Mouse (Mus musculus): Measurements from ENCODE around the gene Lingo3. TPM values are rescaled to one million over a fixed set of nuclear protein-coding genes. Genes with fewer than 3 reads are reported as not detected.
"Not testable (repeated sequence)": the region's sequence is repeated elsewhere in the genome, so short reads cannot be mapped to it uniquely, and the experiment has no call there.

The Lingo3 gene
- polyA plus RNA-seq, 1 experiment from 2014 or later: 0.79 TPM

DNA sequence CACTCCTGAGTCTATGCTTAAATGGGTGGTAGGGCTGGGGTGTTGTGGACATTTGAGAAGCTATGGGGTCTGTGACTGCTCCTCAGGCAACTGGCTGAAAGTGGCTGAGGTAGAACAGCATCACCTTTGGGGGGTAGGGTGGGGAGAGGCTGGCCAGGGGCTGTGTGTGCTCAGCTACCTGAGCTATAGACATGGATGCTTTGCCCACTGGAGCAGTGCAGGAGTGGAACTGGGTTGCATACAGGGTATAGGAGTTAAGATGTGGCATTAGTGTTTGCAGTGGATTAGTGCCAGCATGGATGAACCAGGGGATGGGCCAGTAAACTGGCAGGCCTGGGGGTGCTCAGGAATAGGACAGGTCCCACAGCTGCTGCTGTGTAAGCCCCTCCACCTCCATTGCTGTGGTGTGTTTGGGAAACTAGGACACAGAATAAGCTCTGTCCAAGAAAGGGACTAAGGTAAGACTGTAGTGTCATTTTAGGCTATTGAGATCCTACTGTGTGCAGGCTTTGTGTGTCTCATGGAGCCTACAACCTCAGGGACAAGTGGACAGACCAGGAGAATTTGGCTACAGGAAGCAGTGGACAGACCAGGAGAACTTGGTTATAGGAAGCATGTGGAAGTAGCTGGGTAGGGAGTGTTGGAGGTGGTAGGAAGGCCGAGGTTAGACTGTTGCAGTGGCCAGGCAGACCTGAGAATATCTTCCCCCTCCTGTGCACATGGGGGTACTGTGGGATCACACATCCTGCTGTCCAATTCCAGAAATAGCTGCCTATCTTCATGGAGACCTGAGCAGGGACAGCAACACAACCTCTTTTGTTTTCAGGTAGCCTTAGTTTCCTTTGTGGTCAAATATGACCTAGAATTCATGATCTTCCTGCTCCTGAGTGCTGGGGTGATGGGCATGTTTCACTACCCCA lies 14.2 kb downstream of the Lingo3 start:
- Histone ChIP-seq H3K4me2 (no peak overlapping the region), H3K9ac (replicated peaks) (no peak overlapping the region), H3K27me3 (peaks cover 19% of the 10 kb centered on the region), H3K36me3 (peaks cover 27% of the 10 kb centered on the region), H3K9me3 (peaks cover 4% of the 10 kb centered on the region; the same call in 1 of the 2 replicates), H3K4me3 (replicated peaks) (peak overlapping the region; percentile 7; the same call in 1 of the 2 replicates), H3K4me1 (replicated peaks) (peaks cover 39% of the 10 kb centered on the region), H3K27ac (0 out of 2 replicates have a peak overlapping the region, but pooled peaks have one; percentile 12)
- ATAC-seq (ENCODE audit: insufficient number of reproducible peaks, insufficient read depth, low FRiP score, low TSS enrichment, low read depth): no peak
- 73% methylated on average over 1 of the region's 1 CpGs for WGBS

DNA sequence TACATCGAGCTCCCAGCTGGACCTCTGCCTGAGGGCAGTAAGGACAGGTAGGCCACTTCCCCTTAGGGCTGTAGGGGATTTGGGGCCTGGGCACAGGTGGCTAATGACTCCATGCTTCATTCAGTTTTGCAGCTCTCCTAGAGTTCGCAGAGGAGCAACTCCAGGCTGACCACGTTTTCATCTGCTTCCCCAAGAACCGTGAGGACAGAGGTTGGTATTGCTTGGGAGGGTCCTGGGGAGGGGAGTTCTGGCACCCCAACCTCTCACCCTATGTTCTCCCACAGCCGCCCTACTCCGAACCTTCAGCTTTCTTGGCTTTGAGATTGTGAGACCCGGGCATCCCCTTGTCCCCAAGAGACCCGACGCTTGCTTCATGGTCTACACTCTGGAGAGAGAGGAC lies 15.3 kb downstream of the Lingo3 start:
- ATAC-seq (ENCODE audit: insufficient number of reproducible peaks, insufficient read depth, low FRiP score, low TSS enrichment, low read depth); H3K9ac ChIP-seq (replicated peaks); H3K27me3 ChIP-seq; H3K27ac ChIP-seq; H3K9me3 ChIP-seq: not testable (repeated sequence)
- H3K4me3 ChIP-seq (replicated peaks): peak overlapping the region; percentile 77
- H3K4me2 ChIP-seq: peak overlapping the region; percentile 98
- peaks cover 38% of the 10 kb centered on the region for H3K4me1 ChIP-seq (replicated peaks)
- peaks cover 27% of the 10 kb centered on the region for H3K36me3 ChIP-seq
- WGBS: 84% methylated on average over 8 of the region's 9 CpGs

DNA sequence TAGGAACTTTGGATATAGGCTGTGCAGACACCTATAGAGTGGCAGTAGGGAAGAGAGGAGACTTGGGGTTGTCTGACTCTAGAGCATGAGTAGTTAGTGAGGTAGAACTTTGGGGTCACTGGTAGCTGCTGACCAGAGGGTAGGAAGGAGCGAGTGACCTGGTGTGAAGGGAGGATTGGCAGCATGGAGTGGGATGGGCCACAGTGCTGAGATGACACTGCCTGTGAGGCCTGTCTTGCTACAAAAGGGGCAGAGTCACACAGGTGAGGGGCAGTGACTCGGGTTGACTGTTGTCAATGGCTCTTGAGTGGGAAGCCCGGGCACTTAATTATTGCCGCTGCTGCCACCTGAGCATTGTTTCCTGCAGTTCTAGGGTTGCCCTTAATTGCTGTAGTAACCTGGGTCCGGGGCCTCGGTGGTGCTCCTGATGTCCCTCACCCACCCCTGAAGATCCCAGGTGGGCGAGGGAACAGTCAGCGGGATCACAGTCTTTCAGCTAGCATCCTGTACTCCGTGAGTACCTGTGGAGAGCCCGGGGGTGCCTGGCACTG lies 15.9 kb downstream of the Lingo3 start:
- H3K27me3 ChIP-seq: peaks cover 2% of the 10 kb centered on the region
- WGBS: 76% methylated on average over 10 of the region's 10 CpGs
- peak overlapping the region; percentile 98 for H3K4me2 ChIP-seq
- H3K9me3 ChIP-seq: no peaks in the 10 kb centered on the region
- H3K4me3 ChIP-seq (replicated peaks): peak overlapping the region; percentile 77
- no peak overlapping the region for H3K27ac ChIP-seq
- H3K36me3 ChIP-seq: peaks cover 27% of the 10 kb centered on the region
- peaks cover 38% of the 10 kb centered on the region for H3K4me1 ChIP-seq (replicated peaks)
- no peak for ATAC-seq (ENCODE audit: insufficient number of reproducible peaks, insufficient read depth, low FRiP score, low TSS enrichment, low read depth)
- peak overlapping the region; percentile 93 for H3K9ac ChIP-seq (replicated peaks)

DNA sequence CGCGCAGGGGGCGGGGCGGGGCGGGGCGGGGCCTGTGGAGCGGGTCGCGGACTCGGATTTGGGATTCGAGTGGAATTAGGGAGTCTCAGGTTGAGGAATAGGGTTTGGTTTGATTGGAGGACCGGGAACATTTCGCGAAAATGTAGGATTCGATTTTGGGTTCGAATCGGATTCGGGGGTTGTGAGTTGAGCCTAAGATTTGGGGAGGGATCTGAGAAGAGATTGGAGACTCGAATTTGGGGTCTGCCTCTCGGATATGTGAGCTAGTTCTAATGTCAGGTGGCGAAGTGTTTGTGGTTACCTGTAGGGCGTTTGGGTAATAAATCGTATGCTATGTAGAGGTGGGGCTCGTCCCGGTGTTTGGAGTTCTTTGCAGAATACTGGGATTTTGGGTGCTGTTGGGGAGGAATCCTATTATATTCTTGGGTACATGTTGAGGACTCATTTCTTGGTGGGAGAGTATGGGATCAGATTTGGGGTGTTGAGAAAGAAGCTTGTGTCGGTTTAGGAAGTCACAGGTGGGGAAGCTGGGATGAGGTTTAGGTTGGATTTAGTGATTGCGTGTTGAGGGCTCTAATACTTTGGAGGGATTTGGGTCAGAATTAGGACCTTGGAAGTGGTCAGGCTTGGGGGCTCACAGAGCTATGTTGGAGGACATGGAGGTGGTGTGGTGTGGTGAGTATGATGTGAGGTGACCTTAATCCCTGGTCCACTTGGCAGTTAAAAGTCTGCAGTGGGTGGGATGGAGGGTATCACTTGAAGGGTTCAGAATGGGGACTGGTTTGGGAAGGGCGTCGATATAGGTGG lies 16.6 kb downstream of the Lingo3 start:
- Histone ChIP-seq H3K27ac (peak overlapping the region; percentile 91), H3K27me3 (no peaks in the 10 kb centered on the region), H3K9ac (replicated peaks) (peak overlapping the region; percentile 93), H3K9me3 (no peaks in the 10 kb centered on the region), H3K4me2 (peak overlapping the region; percentile 98), H3K4me3 (replicated peaks) (peak overlapping the region; percentile 77), H3K36me3 (peaks cover 27% of the 10 kb centered on the region), H3K4me1 (replicated peaks) (peaks cover 38% of the 10 kb centered on the region)
- ATAC-seq (ENCODE audit: insufficient number of reproducible peaks, insufficient read depth, low FRiP score, low TSS enrichment, low read depth): no peak
- WGBS: 7% methylated on average over 29 of the region's 29 CpGs

DNA sequence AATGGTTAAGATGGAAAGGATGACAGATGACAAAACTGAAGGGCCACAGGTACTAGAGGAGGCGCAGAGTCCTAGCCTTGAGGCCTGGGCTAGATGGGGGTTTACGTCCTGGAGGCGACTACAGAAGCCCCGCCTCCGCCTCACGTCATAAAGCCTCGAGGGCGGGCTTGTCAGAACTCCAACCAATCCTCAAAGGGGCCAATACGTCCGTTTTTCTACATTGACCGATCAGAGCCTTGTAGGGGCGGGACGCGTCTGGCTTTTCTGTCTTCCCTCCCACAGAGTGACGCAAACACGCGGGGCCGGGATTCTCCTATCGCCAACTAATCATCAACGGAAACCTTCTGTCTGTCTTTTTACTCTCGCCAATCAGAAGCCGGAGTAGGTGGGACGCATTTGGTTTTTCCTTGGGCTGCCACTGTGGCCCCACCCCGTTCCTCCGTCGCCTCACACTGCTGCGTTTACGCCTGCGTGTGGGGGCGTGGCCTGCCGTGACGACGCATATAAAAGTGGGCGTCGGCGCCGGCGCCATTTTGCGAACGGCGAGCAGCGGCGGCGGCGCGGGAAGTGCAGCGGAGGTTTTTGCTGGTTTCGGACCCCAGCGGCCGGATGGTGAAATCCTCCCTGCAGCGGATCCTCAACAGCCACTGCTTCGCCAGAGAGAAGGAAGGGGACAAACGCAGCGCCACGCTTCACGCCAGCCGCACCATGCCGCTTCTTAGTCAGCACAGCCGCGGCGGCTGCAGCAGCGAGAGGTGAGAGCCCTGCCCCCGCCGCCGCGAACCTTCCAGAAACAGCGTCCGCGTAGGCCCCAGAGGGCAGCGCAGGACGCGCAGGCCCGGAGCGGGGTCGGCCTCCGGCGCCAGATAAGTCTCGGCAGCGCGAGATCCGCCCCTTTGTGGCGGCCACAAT lies 17.4 kb downstream of the Lingo3 start, which contains the start of gene Oaz1:
Oaz1 (plus strand) TSS at position 506 of the 912 bp plus-strand sequence.
- peak; percentile 97 for ATAC-seq (ENCODE audit: insufficient number of reproducible peaks, insufficient read depth, low FRiP score, low TSS enrichment, low read depth)
- H3K36me3 ChIP-seq: peaks cover 27% of the 10 kb centered on the region
- under 1% methylated on average over 82 of the region's 82 CpGs for WGBS

DNA sequence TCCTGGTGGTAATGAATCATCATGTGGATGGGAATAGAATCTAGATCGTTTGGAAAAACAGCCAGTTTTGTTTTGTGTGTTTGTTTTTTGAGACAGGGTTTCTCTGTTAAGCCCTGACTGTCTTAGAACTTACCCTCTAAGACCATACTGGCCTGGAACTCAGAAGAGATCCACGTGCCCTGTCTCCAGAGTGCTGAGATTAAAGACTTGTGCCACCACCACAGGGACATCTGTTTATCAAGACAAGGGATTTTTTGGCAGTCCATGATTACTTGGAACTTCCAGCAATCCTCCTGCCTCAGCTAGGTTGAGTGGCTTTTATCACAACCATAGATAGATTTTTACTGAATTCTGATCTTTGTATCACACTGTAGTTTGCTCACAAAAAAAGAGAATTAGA lies 19.0 kb downstream of the Lingo3 start:
- Histone ChIP-seq H3K4me2 (no peak overlapping the region), H3K9ac (replicated peaks) (no peak overlapping the region), H3K4me1 (replicated peaks) (peaks cover 21% of the 10 kb centered on the region), H3K27ac (no peak overlapping the region), H3K9me3 (no peaks in the 10 kb centered on the region), H3K36me3 (peaks cover 16% of the 10 kb centered on the region), H3K27me3 (no peaks in the 10 kb centered on the region), H3K4me3 (replicated peaks) (no peak overlapping the region)
- ATAC-seq (ENCODE audit: insufficient number of reproducible peaks, insufficient read depth, low FRiP score, low TSS enrichment, low read depth): no peak
- WGBS: 72% methylated on average over 2 of the region's 2 CpGs

More for the DNA sequence above, 17.4 kb downstream of the Lingo3 start, which contains the start of gene Oaz1:
- H3K4me2 ChIP-seq: peak within 1 kb of the TSS; percentile 98
- no peaks in the 10 kb centered on the region for H3K9me3 ChIP-seq
- H3K9ac ChIP-seq (replicated peaks): peak within 1 kb of the TSS; percentile 93
- peaks cover 36% of the 10 kb centered on the region for H3K4me1 ChIP-seq (replicated peaks)
- no peaks in the 10 kb centered on the region for H3K27me3 ChIP-seq
- peak within 1 kb of the TSS; percentile 91 for H3K27ac ChIP-seq
- H3K4me3 ChIP-seq (replicated peaks): peak within 1 kb of the TSS; percentile 77

DNA sequence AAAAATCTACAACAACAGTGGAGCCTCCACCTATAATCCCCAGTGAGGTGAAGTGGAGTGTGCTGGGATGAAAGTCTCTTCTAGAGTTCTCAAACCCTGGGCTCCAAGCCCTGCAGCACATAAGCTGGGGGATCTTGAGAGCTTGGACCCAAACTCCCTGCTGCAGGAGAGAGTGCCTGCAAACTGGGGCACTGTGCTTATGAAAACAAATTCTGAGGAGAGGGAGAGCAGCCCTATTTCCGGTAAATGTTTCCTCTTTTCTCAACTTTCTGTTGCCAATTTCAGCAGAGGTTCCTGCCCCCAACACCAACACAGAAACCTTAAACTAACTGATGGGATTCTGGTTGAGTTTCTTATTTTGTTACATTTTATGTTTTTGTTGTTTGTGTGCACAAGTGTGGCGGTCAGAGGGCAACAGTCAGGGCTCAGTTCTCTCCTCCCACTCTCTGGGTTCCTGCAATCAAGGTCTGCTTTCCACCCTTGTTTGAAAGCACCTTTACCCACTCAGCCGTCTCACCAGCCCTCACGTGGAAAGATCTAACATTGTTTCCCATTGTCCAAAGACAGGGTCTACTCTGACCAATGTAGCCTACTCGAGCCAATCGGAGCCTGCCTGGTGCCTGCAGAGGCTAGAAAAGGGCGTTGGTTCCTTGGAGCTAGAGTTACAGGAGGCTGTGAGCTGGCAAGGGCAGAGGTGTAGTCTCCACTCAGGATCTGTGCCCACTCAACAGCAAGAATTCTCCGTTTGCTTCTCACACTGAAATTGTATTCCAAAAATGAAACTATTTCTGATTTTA lies 19.8 kb downstream of the Lingo3 start:
- no peak overlapping the region for H3K4me2 ChIP-seq
- no peak overlapping the region for H3K9ac ChIP-seq (replicated peaks)
- no peak overlapping the region for H3K27ac ChIP-seq
- no peak for ATAC-seq (ENCODE audit: insufficient number of reproducible peaks, insufficient read depth, low FRiP score, low TSS enrichment, low read depth)
- peaks cover 8% of the 10 kb centered on the region for H3K36me3 ChIP-seq
- peaks cover 13% of the 10 kb centered on the region for H3K4me1 ChIP-seq (replicated peaks)
- no peak overlapping the region for H3K4me3 ChIP-seq (replicated peaks)
- no peaks in the 10 kb centered on the region for H3K27me3 ChIP-seq
- 65% methylated on average over 8 of the region's 8 CpGs for WGBS
- H3K9me3 ChIP-seq: no peaks in the 10 kb centered on the region

DNA sequence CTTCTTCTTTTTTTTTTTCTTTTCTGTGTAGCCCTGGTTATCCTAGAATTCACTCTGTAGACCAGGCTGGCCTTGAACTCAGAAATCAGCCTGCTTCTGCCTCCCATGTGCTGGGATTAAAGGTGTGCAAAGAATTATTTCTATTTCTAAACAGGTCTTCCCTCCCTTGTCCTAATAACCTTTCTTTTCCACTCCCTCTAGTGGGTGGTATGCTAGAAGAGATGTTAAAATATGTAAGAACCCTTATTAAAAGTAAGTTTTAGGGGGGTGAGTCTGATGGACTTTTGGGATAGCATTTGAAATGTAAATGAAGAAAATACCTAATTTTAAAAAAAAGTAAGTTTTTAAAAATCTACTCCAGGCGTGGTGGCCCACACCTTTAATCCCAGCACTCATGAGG lies 20.5 kb downstream of the Lingo3 start:
- Histone ChIP-seq H3K9ac (replicated peaks) (no peak overlapping the region), H3K9me3 (no peaks in the 10 kb centered on the region), H3K4me1 (replicated peaks) (peaks cover 9% of the 10 kb centered on the region), H3K27me3 (no peaks in the 10 kb centered on the region), H3K4me3 (replicated peaks) (no peak overlapping the region), H3K4me2 (no peak overlapping the region), H3K27ac (no peak overlapping the region), H3K36me3 (peaks cover 4% of the 10 kb centered on the region; the same call in 1 of the 2 replicates)
- no peak for ATAC-seq (ENCODE audit: insufficient number of reproducible peaks, insufficient read depth, low FRiP score, low TSS enrichment, low read depth)
- WGBS: 79% methylated on average over 1 of the region's 1 CpGs

DNA sequence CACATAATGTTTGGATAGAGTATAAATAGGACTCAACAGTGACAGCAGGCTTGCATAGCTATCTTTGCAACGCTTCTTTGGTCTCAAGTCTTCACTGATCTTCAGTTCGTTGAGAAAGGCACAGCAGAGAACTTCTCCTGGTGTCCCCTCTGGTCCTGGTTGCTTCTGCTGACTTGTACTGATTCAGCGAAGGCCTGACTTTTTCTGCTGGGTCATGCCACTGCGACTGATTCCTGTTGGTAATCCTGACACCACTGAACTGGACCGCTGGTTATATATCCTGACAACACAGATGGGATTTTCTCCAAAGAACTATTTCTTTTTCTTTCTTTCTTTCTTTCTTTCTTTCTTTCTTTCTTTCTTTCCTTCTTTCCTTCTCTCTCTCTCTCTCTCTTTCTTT lies 21.3 kb downstream of the Lingo3 start:
- WGBS: 89% methylated on average over 5 of the region's 5 CpGs
- no peak overlapping the region for H3K4me3 ChIP-seq (replicated peaks)
- no peaks in the 10 kb centered on the region for H3K9me3 ChIP-seq
- H3K9ac ChIP-seq (replicated peaks): no peak overlapping the region
- H3K36me3 ChIP-seq: no peaks in the 10 kb centered on the region
- no peak overlapping the region for H3K4me2 ChIP-seq
- no peaks in the 10 kb centered on the region for H3K27me3 ChIP-seq
- H3K27ac ChIP-seq: no peak overlapping the region
- peaks cover 2% of the 10 kb centered on the region for H3K4me1 ChIP-seq (replicated peaks)
- no peak for ATAC-seq (ENCODE audit: insufficient number of reproducible peaks, insufficient read depth, low FRiP score, low TSS enrichment, low read depth)

DNA sequence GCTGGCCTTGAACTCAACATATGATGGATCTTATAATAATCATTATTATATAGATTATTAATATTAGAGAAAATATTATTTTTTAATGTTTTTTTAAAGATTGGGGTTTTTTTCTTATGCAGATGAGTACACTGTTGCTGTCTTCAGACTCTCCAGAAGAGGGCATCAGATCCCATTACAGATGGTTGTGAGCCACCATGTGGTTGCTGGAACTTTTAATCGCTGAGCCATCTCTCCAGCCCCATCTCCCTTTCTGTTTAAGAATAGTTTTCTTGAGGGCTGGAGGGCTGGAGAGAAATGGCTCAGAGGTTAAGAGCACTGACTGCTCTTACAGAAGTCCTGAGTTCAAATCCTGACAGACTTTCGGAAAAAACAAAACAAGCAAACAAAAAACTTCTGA lies 21.8 kb downstream of the Lingo3 start:
- no peak overlapping the region for H3K27ac ChIP-seq
- H3K4me3 ChIP-seq (replicated peaks): no peak overlapping the region
- H3K9ac ChIP-seq (replicated peaks): no peak overlapping the region
- 45% methylated on average over 2 of the region's 2 CpGs for WGBS
- no peak overlapping the region for H3K4me2 ChIP-seq
- H3K9me3 ChIP-seq: no peaks in the 10 kb centered on the region
- no peak for ATAC-seq (ENCODE audit: insufficient number of reproducible peaks, insufficient read depth, low FRiP score, low TSS enrichment, low read depth)
- H3K4me1 ChIP-seq (replicated peaks): no peaks in the 10 kb centered on the region
- no peaks in the 10 kb centered on the region for H3K27me3 ChIP-seq
- H3K36me3 ChIP-seq: no peaks in the 10 kb centered on the region
